Mouse (Mus musculus): ENCODE measurements around the gene Olfr462. TPM values are rescaled to one million over a fixed set of nuclear protein-coding genes. Genes with fewer than 3 reads are reported as not detected.
A peak's percentile ranks its signal among the peaks of the same experiment; 100 is the strongest.
"Not testable (repeated sequence)": the region's sequence is repeated elsewhere in the genome, so short reads cannot be mapped to it uniquely, and the experiment has no call there.

Gene Olfr462
- not detected for total RNA-seq (2022)

DNA sequence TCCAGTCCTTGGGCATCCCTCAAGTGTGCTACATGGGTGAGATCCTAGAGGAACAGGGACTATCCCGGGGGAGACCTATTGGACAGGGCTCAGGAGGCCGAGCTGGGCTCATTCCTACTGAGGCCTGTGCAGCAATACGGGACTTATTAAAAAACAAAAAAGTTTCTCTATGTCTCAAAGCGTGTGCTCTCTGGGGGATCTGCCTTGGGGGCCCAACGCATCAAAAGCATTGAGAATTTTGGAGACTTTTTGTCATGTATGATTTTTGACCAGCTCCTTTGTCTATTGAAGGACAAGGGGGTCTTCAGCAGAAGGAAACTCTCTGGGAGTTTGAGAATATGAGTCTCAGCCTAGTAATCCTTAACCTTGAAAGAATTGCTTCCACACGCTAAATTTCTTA is at the start of gene Olfr462:
TSS of gene Olfr462 (minus strand) at position 101 of the 400 bp plus-strand sequence.
- DNase-seq (ENCODE audit: low spot score in 2 of 2) = no peak

DNA sequence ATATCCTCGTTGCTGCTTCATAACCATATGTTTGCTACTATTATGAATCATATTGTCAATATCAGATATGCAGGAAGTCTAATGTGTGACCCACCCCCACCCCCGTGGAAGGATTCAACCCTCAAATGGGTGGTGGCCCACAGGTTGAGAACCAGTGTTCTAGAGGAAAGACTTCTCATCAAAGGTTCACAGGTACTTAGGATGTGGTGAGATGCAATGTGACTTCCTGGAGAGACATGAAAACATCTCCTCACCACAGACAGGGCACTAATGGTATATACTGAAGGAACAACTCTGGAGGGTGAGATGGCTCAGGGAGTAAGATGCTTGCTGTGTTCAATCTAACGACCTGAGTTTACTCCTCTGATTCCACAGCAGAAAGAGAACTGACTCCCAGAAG is 43.4 kb upstream of the Olfr462 start:
- DNase-seq (ENCODE audit: low spot score in 2 of 2) = no peak

DNA sequence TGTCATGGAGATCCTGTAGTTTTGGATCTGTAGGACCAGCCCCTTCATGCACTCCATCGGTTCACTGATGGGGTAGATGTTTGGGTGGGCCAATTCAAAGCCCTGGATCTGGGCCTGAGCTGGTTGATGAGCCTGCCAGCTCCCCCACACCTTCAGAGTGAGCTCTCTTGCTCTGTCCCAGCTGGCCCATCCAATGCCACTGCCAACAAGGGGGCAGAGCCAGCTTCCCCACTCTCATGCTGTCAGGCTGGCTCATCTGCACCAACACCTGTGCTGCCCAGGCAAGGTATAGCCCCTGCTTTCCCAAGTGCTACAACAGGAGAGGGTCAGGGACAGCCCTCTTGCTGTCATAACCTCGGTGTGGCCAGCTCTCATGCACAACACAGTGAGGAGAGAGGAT is 41.7 kb upstream of the Olfr462 start:
- DNase-seq (ENCODE audit: low spot score in 2 of 2) = no peak

DNA sequence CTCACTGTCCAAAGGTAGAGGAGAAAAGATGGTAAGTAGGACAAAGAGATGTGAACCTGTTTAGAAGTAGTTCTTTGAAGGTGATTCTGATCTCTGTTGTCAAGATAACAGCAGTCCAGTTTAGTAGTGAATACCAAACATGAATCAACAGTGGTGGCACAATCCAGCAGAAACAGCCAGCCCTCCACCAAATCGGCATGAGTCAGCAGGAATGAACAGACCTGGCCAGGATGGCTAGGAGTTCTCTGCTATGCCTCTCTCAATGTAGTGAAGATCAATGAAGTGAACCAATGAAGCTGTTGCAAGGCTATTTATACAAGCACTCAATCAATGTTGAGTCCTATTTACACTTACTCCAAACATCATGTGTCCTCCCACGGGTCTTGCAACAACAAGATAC is 38.3 kb upstream of the Olfr462 start:
- no peak for DNase-seq (ENCODE audit: low spot score in 2 of 2)

DNA sequence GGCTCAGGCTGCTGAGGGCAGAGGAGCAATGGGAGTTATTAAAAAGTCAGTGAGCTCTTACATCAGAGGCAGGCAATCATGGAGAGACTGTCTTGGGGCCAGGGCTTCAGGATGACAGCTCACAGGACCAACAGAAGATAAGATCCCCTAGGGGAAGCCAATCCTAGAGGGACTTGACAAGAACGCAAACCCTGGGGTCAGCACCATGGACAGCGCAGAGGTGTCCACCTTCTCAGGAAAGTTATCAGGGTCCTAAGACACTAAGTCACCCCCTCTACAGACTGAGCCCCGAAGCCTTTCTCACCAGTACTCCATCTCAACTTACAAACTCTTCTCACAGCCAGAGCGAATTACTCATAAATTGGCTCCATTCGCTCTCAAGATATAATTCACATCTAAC is 28.9 kb upstream of the Olfr462 start, which contains the start of gene Olfr464:
TSS of gene Olfr464 (minus strand) at position 2 of the 400 bp plus-strand sequence.
- DNase-seq (ENCODE audit: low spot score in 2 of 2) = no peak

DNA sequence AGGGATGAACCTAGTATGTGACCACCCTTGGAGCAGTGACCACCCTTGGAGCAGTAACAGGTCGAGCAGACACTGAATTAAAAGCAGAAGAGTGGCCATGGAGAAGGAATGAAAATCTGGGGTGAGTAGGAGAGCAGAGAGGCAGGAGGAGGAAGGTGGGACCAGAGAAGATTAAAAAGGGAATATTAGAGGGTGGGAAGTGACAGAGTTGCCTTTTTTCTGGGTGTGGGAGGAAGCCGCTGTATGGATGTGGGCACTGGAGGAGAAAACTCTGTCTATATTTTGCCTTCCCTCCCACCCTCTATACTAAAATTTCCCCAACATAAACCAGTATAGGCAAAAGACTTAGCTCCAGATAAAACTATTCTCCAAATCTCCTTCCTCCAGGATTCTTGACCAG is 28.2 kb upstream of the Olfr462 start:
- peak in 1 of 2 experiments; percentile 40 for DNase-seq (ENCODE audit: low spot score in 2 of 2)

DNA sequence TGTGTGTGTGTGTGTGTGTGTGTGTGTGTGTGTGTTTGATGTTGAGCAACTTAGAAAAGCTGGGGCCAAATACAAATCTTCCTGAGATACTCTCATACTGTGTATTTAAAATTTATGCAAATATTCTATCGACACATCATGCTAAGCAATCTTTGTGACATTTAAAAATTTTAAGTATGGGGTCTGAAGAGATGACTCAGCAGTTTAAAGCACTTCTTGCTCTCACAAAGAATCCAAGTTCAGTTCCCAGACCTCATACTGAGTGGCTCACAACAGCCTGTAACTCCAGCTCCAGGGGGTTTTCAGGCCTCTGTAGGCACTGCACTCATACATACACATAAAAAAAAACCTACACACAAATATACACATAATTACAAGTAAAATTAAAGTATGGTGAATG is 23.9 kb upstream of the Olfr462 start:
- DNase-seq (ENCODE audit: low spot score in 2 of 2) = no peak

DNA sequence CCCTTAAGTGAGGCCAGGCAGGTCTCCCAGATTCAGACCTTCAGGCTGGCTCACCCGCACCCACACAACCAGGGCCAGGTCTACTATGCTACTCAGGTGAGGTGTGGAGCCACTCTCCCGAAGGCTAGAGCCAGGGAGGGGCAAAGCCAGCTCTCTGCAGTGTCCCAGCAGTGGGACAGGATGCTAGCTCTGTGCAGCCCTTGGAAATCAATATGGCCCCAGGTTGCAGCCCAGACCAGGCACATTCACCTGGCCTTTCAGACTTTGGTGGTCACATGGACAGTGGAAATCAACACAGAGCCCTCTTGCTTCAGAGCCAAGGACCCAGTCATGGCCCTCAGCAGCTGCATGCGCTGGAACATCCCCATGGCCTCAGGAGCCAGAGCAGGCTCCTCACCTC is 12.3 kb upstream of the Olfr462 start:
- DNase-seq (ENCODE audit: low spot score in 2 of 2) = no peak

DNA sequence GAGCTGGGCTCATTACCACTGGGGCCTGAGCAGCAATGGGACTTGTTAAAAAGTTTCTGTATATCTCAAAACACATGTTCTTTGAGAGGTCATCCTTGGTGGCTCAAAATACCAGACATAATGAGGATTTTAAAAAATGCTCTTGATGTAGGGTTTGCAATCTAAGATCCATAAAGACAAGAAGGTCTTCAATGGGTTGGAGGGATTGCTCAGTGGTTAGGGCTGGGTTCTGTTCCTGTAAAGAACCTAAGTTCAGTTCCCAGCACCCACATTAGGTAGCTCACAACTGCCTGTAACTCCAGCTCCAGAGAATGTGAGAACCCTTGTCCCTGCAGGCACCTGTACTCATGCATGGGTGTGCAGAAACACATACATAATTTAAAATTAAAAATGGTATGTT is 5.2 kb upstream of the Olfr462 start, which contains the start of gene Olfr463:
TSS of gene Olfr463 (minus strand) at position 101 of the 400 bp plus-strand sequence.
- DNase-seq (ENCODE audit: low spot score in 2 of 2) = no peak

DNA sequence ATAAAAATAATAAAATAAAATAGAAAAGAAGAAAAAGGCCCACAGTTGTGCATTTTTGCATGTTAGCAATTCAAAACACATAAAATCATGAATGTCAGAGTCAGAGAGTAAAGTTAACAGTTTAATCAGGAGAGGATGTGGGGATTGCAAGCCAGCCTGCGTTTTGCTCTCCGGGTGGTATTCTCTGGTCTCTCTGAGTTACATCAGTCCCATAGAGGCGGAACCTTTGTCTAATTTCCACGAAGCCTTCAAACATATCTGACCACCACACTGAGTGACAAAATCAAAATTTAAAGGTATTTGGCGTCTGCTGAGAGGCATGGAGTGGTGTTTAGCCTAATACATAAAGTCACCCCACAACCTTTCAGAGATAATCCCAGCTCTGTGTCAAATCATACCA is 7.2 kb downstream of the Olfr462 start:
- no peak for DNase-seq (ENCODE audit: low spot score in 2 of 2)

DNA sequence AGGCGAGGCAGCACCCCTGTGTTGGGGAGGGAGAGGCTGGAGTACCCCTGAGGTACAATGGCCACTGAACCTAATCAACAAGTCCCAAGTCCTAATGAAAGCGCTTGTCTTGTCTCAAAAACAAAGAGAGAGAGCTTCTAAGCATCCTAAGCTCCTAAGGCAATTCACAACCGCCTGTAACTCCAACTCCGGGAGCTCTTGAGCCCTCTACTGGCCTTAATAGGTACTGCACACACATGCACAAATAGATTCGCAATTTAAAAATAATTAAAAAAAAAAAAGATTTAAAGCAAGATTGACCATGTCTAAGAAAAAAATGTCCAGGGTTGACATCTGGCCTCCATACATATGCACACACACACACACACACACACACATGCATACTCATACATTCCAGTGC is 8.6 kb downstream of the Olfr462 start:
- no peak for DNase-seq (ENCODE audit: low spot score in 2 of 2)

DNA sequence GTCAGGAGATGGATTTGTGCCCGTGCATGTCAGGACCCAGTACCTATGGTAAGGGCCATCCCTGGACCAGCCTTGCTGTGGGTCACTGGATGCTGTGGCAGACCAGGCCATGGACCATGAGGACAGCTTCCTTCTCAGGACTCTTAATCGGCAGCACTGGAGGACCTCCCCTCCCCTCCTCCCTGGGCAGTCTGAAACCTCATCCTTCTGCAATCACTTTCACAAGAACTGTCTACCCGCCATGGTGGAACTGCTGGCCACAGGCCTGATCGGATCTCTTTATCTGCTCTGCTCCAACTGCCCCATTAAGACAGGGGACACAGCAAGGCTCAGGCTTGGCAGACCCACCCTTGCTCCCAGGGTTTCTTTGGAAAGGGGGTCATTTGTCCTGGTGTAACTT is 10.4 kb downstream of the Olfr462 start:
- DNase-seq (ENCODE audit: low spot score in 2 of 2) = no peak

DNA sequence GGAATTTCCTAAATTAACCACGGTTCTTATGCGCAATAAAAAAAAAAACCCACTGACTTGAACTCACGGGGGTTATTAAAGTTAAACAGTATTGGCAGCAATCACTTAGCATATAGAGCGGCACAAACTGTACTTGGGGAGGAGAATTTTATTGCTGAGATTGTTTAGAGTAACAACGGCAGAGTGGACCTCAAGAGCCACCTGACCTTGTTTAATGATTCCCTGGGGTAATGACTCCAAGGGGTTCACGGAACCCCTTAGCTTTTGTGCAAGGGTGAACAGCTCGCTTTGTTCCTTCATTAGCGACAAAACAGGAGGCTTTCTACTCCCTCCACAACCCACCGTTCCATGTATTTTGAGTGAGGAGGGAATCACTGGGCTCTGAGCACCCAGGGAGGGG is 12.2 kb downstream of the Olfr462 start:
- DNase-seq (ENCODE audit: low spot score in 2 of 2) = no peak

DNA sequence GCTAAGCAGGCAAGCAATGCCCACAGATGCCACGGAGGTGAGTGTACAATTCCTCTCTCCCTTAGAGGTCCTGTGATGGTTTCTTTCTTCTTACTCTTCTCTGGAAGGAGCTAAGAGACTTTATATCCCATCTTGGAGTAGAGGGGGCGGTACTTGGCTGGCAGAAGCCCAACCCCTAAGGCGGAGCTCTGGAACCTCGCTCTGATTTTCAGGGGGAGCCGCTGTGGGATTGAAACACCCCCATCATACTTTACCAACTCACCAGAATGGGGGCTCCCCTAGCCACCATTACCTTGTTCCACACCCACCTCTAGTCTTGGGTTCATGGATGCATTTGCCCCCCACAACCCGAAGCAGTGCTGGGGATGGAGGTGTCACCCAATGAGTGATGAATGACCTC is 16.6 kb downstream of the Olfr462 start, which contains the start of gene Epx:
TSS of gene Epx (minus strand) at position 101 of the 400 bp plus-strand sequence.
- DNase-seq (ENCODE audit: low spot score in 2 of 2) = no peak

DNA sequence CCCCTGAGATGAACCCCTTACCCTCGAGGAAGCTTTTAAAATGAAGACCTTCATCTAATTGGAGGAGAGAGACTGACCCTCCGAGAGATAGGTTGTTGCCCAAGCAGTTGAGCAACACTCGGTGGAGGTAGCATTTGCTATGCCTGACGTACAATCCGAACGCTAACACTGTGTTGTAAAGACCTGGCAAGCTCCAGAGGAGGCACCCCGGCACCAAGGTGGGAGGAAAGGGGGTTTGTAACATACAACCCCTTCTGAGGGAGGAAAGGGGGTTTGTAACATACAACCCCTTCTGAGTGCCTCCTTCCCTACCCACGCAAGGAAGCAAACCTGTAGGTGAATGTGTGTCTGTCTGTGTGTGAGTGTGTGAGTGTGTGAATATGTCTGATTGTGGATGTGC is 20.3 kb downstream of the Olfr462 start:
- DNase-seq (ENCODE audit: low spot score in 2 of 2) = no peak

DNA sequence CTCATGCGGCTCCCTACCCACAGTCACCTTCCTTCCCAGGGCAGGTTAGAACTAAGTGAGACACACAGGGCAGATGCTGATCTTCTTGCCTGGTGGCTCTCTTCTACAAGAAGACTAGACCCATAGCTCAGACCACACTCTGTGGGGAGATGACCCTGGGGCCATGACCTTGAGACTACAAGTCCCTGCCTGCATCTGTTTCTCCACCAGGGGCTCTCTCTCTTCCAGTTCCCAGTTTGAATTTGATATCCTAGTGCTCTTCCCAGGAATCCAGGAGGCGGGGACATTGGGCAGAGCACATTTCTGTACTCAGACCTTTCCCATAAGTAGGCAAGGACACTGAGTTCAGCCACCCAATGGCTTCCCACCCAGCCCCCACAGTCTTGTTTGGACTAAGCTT is 22.0 kb downstream of the Olfr462 start:
- no peak for DNase-seq (ENCODE audit: low spot score in 2 of 2)

DNA sequence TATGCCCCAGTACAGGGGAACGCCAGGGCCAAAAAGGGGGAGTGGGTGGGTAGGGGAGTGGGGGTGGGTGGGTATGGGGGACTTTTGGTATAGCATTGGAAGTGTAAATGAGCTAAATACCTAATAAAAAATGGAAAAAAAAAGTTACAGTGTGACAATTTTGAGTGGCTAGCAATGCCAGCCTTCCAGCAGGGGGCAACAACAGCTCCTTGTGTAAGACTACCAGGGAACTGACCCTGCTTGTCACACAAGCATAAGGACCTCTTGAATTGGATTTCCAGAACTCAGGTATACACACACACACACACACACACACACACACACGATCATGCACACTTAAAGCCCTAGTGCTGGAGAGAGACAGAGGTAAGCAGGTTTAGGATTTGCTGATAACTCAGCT is 25.2 kb downstream of the Olfr462 start:
- not testable (repeated sequence) for DNase-seq (ENCODE audit: low spot score in 2 of 2)

DNA sequence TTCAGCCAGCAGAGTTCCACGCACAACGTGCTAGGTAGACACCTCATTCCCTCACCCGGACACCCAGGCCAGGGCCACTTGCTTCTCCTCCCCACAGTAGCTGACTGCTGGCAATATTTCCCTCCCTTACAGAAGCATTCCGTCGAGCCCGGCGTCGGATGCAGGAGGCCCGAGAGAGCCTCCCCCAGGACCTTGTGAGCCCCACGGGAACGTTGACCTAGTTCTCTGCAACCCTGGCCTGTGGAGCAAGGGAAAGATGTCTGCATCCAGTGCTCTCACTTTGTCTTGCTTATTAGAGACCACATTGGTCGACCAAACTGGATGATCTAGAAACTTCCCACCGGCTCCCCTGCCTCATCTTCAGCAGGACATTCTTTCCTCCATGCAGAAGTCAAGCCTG is 29.3 kb downstream of the Olfr462 start:
- no peak for DNase-seq (ENCODE audit: low spot score in 2 of 2)

DNA sequence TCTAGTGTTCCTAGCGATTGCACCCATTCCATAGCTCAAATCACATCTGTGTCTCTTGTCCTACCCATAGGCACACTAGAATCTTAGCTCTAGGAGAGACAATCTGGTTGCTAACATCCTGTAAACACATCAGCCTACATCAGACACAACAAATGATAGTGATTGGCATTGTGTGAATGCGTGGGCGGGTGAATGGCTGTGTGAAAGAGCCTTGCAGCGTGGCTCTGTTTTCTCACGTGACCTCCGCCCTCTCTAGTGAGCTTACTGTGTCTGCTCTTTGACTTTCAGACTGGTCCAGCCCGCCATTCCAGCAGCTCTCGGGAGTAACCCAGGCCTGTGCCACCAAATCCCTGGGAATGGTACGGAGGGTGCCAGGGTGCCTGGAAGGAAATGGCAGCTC is 31.6 kb downstream of the Olfr462 start:
- no peak for DNase-seq (ENCODE audit: low spot score in 2 of 2)

DNA sequence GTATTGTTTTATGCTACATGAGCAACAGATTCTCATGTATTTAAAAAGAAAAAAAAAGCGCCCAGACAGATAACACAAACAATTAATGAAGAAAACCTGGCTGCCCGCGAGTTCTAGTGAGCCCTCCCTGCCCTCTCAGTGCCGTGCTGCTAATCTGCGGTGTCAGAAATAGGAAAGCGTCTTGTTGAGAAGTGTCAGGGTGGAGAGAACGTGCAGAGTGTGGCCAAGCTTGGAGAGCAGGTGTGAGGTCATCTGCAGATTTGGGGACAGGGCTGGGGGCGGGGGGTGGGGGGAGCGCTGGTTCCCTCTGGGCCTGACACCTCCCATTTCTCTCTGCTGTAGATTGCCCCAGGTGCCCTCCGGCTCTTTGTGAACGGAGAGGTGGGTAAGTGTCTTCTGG is 32.8 kb downstream of the Olfr462 start:
- no peak for DNase-seq (ENCODE audit: low spot score in 2 of 2)

DNA sequence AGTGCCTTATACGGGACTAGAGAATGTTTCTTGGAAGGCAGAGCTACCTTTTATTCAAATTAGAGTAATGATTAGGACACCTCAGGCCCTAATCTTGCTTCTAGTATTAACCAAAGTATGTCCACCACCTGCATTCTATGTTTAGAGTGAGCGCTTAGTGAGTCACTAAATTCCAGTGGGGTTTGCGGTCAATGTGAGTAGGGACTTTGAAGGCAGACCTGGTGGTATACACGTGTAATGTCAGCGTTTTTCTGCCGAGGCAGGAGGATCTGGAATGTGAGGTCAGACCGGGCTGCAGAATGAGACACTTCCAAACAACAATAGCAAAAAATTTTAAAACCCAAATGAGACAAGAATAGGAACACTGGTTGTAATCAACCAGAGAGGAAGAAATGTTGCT is 37.5 kb downstream of the Olfr462 start:
- DNase-seq (ENCODE audit: low spot score in 2 of 2) = no peak

DNA sequence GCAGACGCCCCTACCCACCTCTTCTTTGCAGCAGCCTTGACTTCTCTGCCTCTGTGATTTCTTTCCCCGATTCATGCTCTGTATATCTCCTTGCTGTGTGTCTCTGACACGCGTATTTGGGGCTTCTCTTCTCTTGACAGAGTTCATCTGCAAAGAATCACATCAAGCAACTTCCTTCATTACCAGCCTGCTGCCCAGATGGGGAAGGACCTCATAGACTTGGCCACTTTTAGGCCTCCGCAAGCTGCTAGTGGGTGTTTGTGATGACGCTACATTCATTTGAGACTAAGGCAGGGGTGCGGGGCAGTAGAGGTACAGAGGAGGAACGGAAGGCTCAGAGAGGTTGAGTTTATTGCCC is 38.5 kb downstream of the Olfr462 start:
- peak; percentile 24 to 27 for DNase-seq (ENCODE audit: low spot score in 2 of 2)

DNA sequence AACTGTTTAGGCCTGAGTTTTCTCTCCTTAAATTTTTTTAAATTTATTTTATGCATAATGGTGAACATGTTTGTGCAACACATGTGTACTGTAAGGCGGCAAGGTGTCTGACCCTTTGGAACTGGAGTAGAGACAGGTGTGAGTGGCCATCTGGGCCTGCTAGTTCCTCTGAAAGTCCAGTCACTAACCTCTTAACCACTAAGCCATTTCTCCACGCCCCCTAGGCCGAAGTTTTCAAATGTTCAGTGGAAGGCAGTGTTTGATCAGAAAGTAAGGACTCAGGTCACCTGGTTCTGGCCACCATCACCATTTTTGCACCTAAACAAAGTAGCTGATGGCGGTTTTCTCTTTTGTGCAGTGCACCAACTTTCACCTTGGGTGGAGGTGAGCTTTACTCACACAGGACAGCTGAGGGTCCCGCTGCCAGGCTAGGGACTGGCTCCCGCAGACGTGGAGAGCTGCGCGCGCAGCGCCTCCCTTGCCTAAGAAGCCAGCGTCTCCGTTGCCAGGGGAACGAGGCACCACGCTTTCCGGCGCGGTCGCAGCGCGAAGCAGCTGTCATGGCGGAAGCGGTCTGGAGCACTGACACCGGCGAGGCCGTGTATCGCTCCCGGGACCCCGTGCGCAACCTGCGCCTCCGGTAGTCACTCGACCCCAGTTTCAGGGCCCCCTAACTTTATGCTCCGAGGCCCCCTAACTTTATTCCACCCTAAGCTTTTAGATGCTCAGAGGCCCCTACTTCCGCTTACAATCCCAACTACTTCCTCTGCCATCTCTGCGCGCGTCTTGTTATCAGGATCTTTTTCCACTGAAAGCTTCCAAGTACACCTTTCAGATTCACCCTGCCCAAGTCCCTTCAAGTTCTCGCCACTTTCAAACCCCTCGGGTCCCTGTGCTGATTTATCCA is 39.1 kb downstream of the Olfr462 start, which contains the start of gene Mks1:
TSS of gene Mks1 (plus strand) at position 526 of the 907 bp plus-strand sequence.
- DNase-seq (ENCODE audit: low spot score in 2 of 2) = peak; percentile 85 to 88
